Mouse (Mus musculus) liver, embryonic 15.5 days (tissue): ENCODE measurements around the gene Foxp1. TPM values are rescaled to one million over a fixed set of nuclear protein-coding genes. Genes with fewer than 3 reads are reported as not detected.

ENCODE experiments used
- ATAC-seq: fragments of 200-750 bp; cut with Nextera tagmentation; 2 replicates; pipeline ENCODE4 v1.8.0; 2017; ENCODE audit warnings: moderate number of reproducible peaks, mild to moderate bottlenecking, moderate library complexity; ENCODE audit not compliant: insufficient read depth
- H3K27ac ChIP-seq: fragments of 300-500 bp; sonication (generic); replicated peaks from 2 replicates; pipeline ENCODE4 v1.5.1; 2015; ENCODE audit warnings: mild to moderate bottlenecking, inconsistent platforms
- H3K27me3 ChIP-seq: fragments of 300-500 bp; sonication (generic); 2 replicates; pipeline ENCODE4 v1.6.1; 2015; ENCODE audit warnings: mild to moderate bottlenecking, inconsistent platforms
- H3K36me3 ChIP-seq: fragments of 300-500 bp; sonication (generic); replicated peaks from 2 replicates; pipeline ENCODE4 v1.6.1; 2015; ENCODE audit warnings: moderate library complexity, mild to moderate bottlenecking, inconsistent platforms
- H3K4me1 ChIP-seq: fragments of 300-500 bp; sonication (generic); replicated peaks from 2 replicates; pipeline ENCODE4 v1.6.1; 2015; ENCODE audit warnings: inconsistent platforms
- H3K4me2 ChIP-seq: fragments of 300-500 bp; sonication (generic); 2 replicates; pipeline ENCODE4 v1.6.1; 2015; ENCODE audit warnings: moderate library complexity, mild to moderate bottlenecking, inconsistent platforms
- H3K4me3 ChIP-seq: fragments of 300-500 bp; sonication (generic); replicated peaks from 2 replicates; pipeline ENCODE4 v1.5.1; 2015; ENCODE audit warnings: mild to moderate bottlenecking, inconsistent platforms
- H3K9ac ChIP-seq: fragments of 300-500 bp; sonication (generic); 2 replicates; pipeline ENCODE4 v1.6.1; 2015; ENCODE audit warnings: moderate library complexity, mild to moderate bottlenecking, inconsistent platforms
- H3K9me3 ChIP-seq: fragments of 300-500 bp; sonication (generic); replicated peaks from 2 replicates; pipeline ENCODE4 v1.6.1; 2016; ENCODE audit warnings: inconsistent platforms
- WGBS: fragments of 180-500 bp; shearing (Covaris S2); methylation state at CpG from one replicate; pipeline ENCODE4 v1.1.7; 2015; ENCODE audit warnings: mixed read lengths; ENCODE audit not compliant: insufficient replicate concordance; 5-methylcytosine and 5-hydroxymethylcytosine counted together
- polyA plus RNA-seq: library from polyadenylated mRNA; unstranded; fragments of >200 nt; fragmentation: Nextera tagmentation; extraction: Ambion mirVana; gene quantifications from 2 replicates; pipeline ENCODE4 v1.2.1, GENCODE M21; 2015

Foxp1 gene
- polyA plus RNA-seq, 1 experiment from 2014 or later, result 15.2 TPM

DNA sequence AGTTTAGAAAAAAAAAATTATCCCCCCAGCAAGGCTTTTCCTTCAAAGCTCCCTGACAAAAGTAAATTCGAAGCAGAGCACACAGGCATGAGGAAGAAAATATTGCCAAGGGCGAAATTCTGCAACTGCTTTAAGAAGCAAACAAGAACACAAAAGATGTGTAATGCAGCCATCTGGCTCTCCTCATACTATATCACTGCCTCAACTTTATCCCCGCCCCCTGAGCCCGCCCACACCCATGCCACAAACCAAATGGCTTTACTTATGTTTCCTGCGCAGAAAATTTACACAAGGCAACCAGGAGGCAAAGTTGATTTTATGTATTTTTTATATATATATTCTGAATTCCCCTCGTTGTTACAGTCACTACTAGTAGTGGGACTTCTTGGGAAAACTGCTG lies 252.6 kb downstream of the Foxp1 start:
- H3K4me3 ChIP-seq, result no peak overlapping the region
- no peak overlapping the region for H3K9ac ChIP-seq
- H3K4me2 ChIP-seq, result no peak overlapping the region
- no peaks in the 10 kb centered on the region for H3K27me3 ChIP-seq
- H3K27ac ChIP-seq, result no peak overlapping the region
- H3K4me1 ChIP-seq, result peaks cover 27% of the 10 kb centered on the region
- ATAC-seq, result no peak
- H3K36me3 ChIP-seq, result no peaks in the 10 kb centered on the region
- 48% methylated on average over 6 of the region's 6 CpGs for WGBS
- no peaks in the 10 kb centered on the region for H3K9me3 ChIP-seq

DNA sequence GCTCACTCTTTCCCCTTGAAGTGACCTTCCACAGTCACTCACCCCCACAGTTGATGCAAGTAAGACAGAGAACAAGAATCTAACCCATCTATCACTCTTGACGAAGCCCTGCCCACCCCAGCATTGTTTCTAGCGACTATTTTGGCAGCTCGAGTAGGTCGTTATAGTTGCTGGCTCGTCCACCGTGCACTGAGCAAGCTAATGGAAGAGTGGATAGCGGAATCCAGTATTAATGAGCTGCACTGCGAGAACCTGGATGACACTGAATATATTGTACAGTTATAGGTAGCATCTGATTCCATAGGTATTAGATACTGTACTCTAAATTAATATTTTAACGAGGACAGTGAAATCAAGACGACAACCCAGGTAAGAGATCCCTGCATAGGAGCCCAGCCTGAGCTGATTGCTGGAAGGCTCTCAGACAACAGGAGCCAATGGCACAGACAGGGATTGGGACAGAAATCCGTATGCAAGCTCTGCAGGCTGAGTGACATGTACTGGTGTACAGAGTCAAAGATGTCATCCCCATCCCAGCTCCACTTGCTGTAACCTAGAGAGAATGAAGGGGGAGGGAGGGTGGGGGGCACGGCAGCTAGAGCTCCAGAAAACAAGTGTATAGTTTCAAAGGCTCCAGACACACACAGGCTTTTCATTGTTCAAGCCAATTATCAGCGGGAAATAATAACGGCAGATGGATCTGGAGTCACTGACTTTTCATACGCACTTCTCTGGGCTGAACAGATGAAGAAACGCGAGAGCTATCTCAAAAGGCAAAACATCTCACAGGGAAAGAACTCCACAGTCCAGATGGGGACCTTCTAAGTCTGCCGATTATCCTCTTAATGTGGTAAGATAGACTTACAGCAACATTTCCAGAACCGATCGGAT lies 254.1 kb downstream of the Foxp1 start:
- H3K9me3 ChIP-seq, result no peaks in the 10 kb centered on the region
- H3K36me3 ChIP-seq, result no peaks in the 10 kb centered on the region
- 71% methylated on average over 20 of the region's 20 CpGs for WGBS
- no peak for ATAC-seq
- no peak overlapping the region for H3K4me2 ChIP-seq
- H3K27me3 ChIP-seq, result no peaks in the 10 kb centered on the region; the same call in 1 of the 2 replicates
- H3K27ac ChIP-seq, result no peak overlapping the region
- H3K4me1 ChIP-seq, result peaks cover 35% of the 10 kb centered on the region
- no peak overlapping the region for H3K9ac ChIP-seq
- H3K4me3 ChIP-seq, result no peak overlapping the region

DNA sequence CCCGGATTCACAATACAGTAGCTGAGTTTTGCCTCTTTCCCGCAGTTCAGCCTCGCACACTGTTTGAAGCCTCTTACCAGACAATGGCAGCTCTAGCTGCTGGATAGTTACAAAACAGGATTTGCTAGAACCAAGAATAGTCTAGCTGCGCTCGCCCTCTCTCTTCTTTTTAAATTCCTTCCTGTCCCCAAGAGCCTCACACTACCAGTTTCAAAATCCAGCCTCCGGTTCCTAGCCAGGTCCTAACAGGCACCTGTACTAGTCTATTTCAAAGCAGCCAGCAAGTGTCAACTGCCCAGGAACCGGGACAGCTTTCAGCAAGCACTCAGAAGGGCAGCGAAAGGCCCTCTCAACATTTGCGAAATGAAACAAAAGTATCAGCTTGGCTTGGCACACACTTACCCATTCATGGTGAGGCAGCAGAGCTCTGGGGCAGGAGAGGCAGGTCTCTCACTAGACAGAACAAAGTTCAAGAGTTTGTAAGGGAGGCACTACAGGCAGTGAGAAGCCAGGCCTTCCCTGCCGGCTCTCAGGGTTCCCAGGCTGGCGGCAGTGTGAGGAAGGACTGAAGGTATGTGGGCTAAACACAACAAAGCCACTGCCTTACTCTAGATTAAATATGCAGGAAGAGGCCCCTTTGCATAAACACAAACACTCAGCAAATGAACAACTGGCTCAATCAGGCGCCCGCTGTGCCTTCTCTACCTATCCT lies 256.4 kb downstream of the Foxp1 start:
- no peak; the same call in 1 of the 2 replicates for ATAC-seq
- WGBS, result 19% methylated on average over 13 of the region's 13 CpGs
- no peaks in the 10 kb centered on the region for H3K9me3 ChIP-seq
- H3K36me3 ChIP-seq, result no peaks in the 10 kb centered on the region
- peak overlapping the region; percentile 10; the same call in 1 of the 2 replicates for H3K4me3 ChIP-seq
- peak overlapping the region; percentile 50 for H3K4me2 ChIP-seq
- H3K27me3 ChIP-seq, result no peaks in the 10 kb centered on the region; the same call in 1 of the 2 replicates
- peak overlapping the region; percentile 64; the same call in 1 of the 2 replicates for H3K27ac ChIP-seq
- H3K4me1 ChIP-seq, result peaks cover 25% of the 10 kb centered on the region
- H3K9ac ChIP-seq, result no peak overlapping the region; the same call in 1 of the 2 replicates

DNA sequence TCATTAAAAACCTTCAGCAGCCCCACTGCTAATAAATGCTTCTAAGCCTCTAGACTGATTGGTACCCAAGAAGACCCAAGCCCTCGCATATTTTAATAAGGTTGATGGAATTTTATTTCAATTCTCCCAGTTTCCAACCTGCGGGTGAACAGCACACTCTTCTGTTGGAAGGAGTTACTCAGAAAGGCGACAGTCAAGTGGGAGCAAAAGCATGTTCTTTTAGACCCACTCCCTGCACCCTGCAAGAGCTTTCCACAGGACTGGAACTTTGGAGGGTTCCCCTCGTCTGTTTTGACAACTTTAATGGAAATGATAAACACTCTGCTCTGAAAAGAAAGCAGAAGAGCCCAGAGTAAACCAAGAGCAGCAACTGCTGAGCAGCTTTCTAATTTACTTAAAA lies 257.3 kb downstream of the Foxp1 start:
- no peak for ATAC-seq
- Histone ChIP-seq H3K9ac (no peak overlapping the region), H3K9me3 (no peaks in the 10 kb centered on the region), H3K36me3 (no peaks in the 10 kb centered on the region), H3K27me3 (no peaks in the 10 kb centered on the region; the same call in 1 of the 2 replicates), H3K4me3 (no peak overlapping the region), H3K27ac (no peak overlapping the region), H3K4me2 (peak overlapping the region; percentile 50), H3K4me1 (peaks cover 25% of the 10 kb centered on the region)
- 25% methylated on average over 4 of the region's 4 CpGs for WGBS

DNA sequence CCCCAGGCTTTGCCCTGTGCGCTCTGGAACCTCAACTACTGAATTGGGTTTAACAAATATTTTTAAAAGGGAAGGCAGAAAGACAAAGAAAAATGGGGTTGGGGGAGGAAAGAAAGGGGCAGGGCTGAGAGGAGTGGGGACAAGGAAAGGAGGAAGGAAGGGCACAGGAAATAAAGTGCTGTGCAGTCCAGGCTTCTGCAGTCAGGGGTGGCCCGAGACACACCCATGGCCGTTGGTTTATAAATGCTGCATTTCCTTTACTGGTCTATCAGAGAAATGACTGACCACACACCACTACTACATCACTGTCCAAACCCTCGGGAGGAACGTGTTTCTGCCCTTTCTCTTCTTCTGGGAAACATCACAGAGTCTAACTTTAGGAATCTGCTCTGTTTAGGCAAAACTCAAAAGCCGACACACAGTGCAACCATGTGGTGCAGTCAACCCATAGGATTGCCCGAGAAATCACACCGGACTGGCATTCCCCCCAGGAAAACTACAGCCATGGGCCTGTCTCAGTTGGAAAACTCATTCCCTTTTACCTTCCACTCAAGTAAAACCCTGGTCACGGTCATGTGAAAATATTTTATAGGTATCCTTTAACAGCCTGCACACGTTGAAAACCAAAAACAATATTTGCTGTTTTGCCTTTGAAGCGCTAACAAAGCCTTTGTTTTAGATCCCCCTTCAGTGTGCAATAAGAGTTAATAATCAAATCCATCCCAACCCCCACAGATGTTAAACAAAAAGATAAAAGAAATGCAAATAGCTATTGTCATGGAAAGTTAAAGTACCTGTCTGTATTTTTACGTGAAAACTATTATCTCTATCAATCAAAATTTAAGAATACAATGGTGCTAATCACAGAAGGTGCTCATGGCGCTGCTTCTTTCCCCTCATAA lies 258.1 kb downstream of the Foxp1 start:
- Histone ChIP-seq H3K36me3 (no peaks in the 10 kb centered on the region), H3K27ac (peak overlapping the region; percentile 45; the same call in 1 of the 2 replicates), H3K4me2 (peak overlapping the region; percentile 19), H3K4me1 (peaks cover 25% of the 10 kb centered on the region), H3K4me3 (no peak overlapping the region), H3K9me3 (no peaks in the 10 kb centered on the region), H3K9ac (no peak overlapping the region), H3K27me3 (no peaks in the 10 kb centered on the region; the same call in 1 of the 2 replicates)
- no peak for ATAC-seq
- WGBS, result 19% methylated on average over 13 of the region's 13 CpGs

DNA sequence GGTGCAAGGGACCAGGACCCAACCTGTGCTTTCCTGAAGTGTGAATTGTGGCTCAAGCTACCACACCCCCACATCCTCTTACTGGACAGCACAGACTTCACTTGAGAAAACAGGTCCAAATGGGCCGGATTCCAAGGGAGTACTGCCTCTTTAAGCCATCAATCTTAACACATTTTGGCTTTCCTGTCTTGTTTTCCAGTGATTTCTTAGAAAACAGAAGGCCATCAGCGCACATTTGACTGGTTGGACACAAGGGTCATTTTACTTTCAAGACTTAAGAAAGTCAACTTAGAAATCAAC lies 258.7 kb downstream of the Foxp1 start:
- ATAC-seq, result no peak
- WGBS, result 25% methylated on average over 2 of the region's 2 CpGs
- peak overlapping the region; percentile 19 for H3K4me2 ChIP-seq

DNA sequence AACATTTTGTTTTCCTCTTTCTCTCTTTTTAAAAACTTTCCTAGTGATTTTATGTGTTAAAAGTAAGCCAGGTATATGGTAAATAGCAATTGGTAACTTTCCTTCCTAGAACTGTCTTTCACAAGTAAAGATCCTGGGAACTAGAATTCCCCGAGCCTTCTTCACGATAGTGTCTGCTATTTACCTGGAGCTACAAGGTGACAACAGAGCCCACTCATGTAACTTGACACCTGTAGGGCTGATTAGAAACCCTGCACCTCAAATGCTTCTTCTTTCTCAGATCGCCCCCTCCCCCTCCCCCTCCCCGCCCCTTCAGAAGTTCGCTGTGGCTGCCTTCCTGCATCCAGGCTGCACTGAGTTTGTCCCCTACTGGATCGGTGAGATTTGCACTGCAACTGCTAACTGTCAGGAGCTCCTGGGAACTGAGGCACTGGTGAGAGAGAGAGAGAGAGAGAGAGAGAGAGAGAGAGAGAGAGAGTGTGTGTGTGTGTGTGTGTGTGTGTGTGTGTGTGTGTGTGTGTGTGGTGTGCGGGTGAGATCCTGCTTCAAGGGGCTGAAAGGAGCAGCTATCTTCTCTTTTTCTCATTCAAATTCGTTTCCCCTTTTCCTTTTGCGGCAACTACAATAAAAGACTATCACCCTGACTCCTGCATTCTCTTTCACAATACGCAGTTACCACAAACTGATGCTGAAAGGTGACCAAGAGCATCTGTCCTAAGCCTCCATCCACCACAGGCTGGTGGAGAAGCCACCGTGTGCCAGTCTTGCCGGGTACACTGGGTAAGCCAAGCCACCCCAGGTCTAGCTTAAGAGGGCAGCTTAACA lies 259.2 kb downstream of the Foxp1 start:
- peaks cover 31% of the 10 kb centered on the region for H3K4me1 ChIP-seq
- 12% methylated on average over 12 of the region's 12 CpGs for WGBS
- H3K27ac ChIP-seq, result peak overlapping the region; percentile 45; the same call in 1 of the 2 replicates
- no peak for ATAC-seq
- no peaks in the 10 kb centered on the region for H3K36me3 ChIP-seq
- no peaks in the 10 kb centered on the region; the same call in 1 of the 2 replicates for H3K27me3 ChIP-seq
- peak overlapping the region; percentile 19 for H3K4me2 ChIP-seq
- H3K4me3 ChIP-seq, result no peak overlapping the region
- no peaks in the 10 kb centered on the region for H3K9me3 ChIP-seq
- no peak overlapping the region for H3K9ac ChIP-seq

More for the DNA sequence above, 258.7 kb downstream of the Foxp1 start:
- no peak overlapping the region for H3K9ac ChIP-seq
- H3K27me3 ChIP-seq, result no peaks in the 10 kb centered on the region; the same call in 1 of the 2 replicates
- no peaks in the 10 kb centered on the region for H3K36me3 ChIP-seq
- H3K4me3 ChIP-seq, result no peak overlapping the region
- H3K4me1 ChIP-seq, result peaks cover 26% of the 10 kb centered on the region
- peak overlapping the region; percentile 45; the same call in 1 of the 2 replicates for H3K27ac ChIP-seq
- H3K9me3 ChIP-seq, result no peaks in the 10 kb centered on the region

DNA sequence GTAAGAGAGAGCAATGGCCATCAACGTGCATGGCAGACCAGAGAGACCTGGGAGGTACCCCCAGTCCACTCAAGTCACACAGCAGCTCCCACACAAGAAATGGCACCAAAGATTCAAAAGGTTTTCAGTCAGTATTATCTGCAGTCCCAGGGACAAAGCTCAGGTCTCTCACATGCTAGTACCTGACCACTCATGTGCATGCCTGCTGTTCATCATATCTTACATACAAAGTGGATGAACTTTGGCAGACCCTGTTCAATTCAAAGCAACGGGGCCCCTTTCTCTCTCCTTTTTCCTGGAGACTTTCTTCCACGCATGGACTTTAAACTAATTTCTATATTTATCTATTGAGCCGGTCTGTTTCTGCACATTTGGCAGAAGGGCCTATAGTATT lies 260.8 kb downstream of the Foxp1 start:
- Histone ChIP-seq H3K27me3 (no peaks in the 10 kb centered on the region; the same call in 1 of the 2 replicates), H3K4me2 (no peak overlapping the region), H3K4me1 (peaks cover 31% of the 10 kb centered on the region), H3K4me3 (no peak overlapping the region), H3K9ac (no peak overlapping the region), H3K36me3 (no peaks in the 10 kb centered on the region), H3K27ac (no peak overlapping the region), H3K9me3 (no peaks in the 10 kb centered on the region)
- WGBS, result 48% methylated on average over 4 of the region's 4 CpGs
- ATAC-seq, result no peak

DNA sequence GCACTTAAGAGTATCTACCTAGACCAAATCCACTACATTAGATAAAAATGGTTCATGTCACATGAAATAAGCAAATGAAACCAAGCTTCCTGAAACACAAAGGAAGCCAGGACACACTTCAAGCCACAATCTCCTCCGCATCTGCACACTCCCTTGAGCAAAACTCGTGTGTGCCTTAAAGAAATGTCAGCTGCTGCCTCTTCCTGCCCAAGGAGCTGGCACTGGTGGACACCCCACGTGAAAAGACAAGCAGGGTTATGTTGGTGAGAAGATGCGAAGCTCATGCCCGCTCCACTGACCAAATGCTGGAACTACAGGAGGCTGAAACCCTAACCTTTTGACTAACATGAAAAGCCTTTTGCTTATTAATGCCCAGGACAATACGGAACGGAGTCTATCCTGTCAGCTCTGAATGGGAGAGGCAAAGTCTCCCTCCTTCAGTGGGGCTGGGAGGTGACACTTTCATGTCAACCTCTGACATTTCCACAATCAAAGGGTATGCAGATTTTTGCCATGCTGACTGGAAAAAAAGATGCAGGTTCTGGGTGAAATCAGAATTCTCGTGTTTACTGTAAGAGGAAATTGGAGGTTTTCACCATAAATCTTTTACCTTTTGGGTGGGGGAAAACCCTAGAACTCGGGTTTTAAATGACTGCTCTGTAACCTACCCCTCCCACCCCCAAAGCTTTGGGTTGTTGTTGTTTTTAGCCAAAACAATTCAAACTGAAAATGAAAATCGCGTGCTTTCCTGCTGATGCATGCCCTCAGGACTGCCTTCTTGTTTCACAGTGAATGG lies 261.4 kb downstream of the Foxp1 start:
- H3K4me3 ChIP-seq, result no peak overlapping the region

More for the DNA sequence above, 261.4 kb downstream of the Foxp1 start:
- H3K4me1 ChIP-seq, result peaks cover 27% of the 10 kb centered on the region
- WGBS, result 34% methylated on average over 11 of the region's 11 CpGs
- no peaks in the 10 kb centered on the region for H3K36me3 ChIP-seq
- no peaks in the 10 kb centered on the region; the same call in 1 of the 2 replicates for H3K27me3 ChIP-seq
- no peak overlapping the region for H3K9ac ChIP-seq
- ATAC-seq, result no peak
- H3K9me3 ChIP-seq, result no peaks in the 10 kb centered on the region
- H3K4me2 ChIP-seq, result no peak overlapping the region
- H3K27ac ChIP-seq, result no peak overlapping the region
